Mouse (Mus musculus): ENCODE results near the gene Inf2.

DNA sequence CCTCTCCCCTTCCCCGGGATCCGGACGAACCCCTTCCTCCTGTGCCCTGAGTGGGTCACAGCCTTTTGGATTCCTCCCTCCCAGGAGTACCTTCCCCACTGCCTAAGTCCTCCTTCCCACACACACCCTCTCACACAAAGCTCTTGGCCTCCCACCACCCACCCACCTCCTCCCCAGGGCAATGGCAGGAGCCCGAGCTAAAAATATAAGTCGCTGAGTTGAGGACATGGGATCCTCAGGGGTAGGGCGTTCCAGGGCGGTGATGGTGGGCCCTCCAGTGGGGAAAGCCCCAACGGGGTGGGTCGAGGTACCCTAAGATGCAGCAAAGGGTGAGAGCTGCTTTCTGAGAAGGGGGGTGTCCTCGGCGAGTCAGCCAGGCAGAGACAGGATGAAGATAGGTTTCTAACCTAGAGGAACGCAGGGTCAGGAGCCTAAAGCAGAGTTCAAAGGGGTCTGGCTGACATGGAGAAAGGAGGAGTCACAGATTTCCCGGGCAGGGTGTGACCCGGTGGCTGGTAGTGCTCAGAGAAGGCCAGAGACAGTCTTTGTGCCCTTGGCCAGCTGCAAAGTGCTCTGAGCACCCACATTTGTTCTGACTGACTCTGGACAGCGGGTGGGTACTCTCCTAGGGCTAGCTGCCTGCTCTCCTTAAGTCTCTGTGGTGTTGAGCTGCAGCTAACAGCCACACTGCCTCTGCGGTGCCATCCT lies 31.9 kb downstream of the Inf2 start:
- TF ChIP-seq CTCF (IDR thresholded peaks at IDR 0.05; ENCODE audit: low read depth, low read length) (no peak), POLR2A (IDR thresholded peaks at IDR 0.05; ENCODE audit: borderline replicate concordance, low read depth, low read length) (no peak)
